Mouse (Mus musculus) kidney, postnatal 25 days (tissue): ENCODE measurements around the gene Epb41l1.

Source experiments
- DNase-seq, 2 experiments: peaks; one replicate each; pipeline ENCODE4 v3.0.0; 2021; ENCODE audit warnings: mixed read lengths in 2 of 2

Epb41l1 gene

GRCm38 (mm10) chr2:156462154-156463029, 41.7 kb downstream of the Epb41l1 start:
- peak in 1 of 2 experiments; percentile 35 for DNase-seq

DNA sequence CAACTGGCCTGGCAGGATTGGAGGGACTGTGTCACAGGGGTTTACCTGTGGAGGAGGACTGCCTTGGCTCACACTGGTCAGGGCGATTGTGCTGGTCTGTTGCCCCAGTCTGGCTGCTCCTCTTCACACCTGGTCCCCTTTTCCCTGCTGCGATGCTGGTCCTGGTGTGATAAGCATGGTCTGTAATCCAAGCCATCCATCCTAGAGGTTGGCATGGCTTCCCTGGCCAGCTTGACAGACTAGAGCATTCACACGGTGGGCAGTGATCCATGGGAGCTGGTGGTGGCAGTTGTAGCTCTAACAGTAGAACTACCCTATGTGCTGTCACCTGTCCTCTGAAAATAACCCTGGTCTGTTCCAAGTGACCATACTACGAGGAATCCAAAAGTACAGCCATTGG, 43.7 kb downstream of the Epb41l1 start:
- DNase-seq = no peak

GRCm38 (mm10) chr2:156467538-156467937, 46.8 kb downstream of the Epb41l1 start:
- no peak for DNase-seq

DNA sequence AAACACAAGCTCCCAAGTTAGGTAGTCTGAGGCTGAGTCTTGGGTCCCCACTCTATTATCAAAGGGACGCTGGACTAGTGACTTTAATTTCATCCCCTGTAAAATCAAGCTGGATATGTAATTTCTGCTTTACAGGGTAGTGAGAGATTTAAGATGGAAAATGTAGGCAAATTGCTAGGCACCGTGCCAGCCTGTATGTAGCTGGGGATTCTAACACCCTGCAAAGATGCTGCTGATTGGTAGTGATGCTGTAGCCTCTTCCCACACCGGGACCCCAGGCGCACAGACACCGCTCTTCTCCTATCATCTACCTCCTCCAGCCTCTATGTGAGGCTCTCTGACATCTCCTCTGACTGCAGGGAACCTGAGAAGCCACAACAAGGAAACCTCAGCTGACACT, 48.2 kb downstream of the Epb41l1 start:
- DNase-seq = no peak

DNA sequence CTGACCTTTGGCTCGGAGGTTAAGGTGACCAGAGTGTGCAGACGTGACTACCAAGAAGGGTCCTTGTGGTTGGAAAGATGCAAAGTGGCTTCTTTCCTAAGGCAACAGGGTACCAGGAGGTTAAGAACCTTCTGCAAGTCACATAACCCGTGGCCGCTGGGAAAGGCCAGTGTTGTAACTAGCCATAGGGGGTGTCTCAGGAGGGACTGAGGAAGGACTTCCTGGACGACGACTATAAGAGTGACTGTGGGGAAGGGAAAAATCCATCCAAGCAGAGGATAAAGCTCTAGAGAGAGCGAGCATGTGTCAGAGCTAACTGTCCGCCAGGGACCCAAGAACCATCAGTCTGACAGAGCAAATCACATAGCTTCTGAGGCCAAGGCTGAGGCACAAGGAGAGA, 48.8 kb downstream of the Epb41l1 start:
- DNase-seq = no peak

DNA sequence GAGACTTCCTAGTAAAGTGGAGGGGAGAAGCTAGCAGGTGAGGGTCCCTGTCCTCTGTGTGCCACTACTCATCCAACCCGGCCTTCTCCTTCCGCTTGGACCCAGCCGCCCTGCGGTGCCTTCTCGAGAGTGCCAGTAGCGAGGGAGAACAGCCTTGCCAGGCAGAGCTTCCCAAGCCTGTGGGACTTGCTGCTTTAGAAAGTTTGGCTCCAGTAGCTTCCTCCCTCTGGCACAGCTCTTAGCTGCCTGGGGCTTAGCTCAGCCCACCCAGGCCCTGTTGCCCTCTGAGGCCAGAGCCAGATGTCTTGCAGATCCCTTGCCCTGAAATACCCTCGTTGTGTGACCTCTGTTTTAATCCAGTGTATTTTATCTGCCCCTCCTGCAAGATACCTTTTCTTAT, 50.2 kb downstream of the Epb41l1 start:
- DNase-seq = no peak

- no peak for DNase-seq
Measured at GRCm38 (mm10) chr2:156472336-156472735, 51.6 kb downstream of the Epb41l1 start.

GRCm38 (mm10) chr2:156473696-156474095, 53.0 kb downstream of the Epb41l1 start:
- DNase-seq = peak in 1 of 2 experiments; percentile 49

DNA sequence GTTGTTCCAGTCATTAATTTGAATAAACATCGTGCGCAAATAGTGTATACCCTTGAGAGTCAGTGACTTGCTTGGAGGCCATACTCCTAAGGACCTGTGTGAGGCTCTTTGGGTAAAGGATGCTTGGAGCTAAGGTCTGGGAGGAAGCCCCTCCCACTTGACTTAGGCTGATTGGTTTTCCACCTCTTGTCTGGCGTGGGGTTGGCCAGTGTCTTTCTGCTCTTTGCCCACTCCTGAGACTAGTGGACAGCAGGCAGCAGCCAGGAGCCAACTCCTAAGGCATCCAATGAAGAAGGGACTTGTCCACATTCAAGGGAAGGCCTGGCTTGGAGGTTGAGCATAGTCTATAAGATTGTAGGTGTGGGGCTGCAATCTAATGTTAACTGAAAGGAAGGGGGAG, 53.4 kb downstream of the Epb41l1 start:
- peak in 1 of 2 experiments; percentile 52 for DNase-seq

GRCm38 (mm10) chr2:156474891-156475284, 54.2 kb downstream of the Epb41l1 start:
- DNase-seq = peak; percentile 73 to 84

DNA sequence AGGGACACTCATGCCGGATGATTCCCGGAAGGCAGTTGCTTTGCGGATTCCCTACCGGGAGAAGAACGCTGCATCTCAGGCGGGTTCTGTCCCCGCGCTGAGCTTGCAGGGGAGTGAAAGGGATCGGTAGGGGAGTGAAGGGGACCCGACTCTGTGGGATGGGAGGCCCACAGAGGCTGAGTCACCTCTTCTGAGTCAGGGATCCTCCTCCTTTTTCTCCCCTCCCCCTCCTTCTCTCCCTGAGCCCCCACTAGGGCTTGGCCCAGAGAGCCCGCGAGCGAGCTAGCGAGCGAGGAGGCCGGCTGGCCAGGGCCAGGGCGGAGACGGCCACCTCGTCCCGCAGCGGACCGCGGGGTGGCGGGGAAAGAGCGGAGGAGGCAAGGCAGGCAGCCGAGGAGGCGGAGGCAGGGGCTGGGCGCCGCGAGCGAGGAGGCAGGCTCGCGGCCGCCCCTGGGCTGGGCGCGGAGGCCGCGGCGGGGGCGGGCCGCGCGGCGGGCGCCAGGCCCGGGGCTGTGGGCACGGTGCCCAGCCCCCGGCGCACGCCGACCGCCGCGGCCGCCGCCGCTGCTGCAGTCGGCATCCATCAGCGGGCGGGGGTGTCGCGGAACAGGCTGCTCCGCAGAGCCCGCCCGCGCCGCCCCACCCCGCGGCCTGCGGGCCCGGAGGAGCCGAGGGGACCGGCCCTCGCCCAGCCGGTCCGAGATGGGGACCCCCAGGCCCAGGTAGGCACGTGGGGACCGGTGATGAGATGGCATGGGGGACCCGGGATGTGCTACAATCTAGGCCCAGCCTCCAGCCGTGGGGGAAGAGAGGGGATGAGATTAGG, 54.8 kb downstream of the Epb41l1 start:
- DNase-seq = peak; percentile 62 to 84

DNA sequence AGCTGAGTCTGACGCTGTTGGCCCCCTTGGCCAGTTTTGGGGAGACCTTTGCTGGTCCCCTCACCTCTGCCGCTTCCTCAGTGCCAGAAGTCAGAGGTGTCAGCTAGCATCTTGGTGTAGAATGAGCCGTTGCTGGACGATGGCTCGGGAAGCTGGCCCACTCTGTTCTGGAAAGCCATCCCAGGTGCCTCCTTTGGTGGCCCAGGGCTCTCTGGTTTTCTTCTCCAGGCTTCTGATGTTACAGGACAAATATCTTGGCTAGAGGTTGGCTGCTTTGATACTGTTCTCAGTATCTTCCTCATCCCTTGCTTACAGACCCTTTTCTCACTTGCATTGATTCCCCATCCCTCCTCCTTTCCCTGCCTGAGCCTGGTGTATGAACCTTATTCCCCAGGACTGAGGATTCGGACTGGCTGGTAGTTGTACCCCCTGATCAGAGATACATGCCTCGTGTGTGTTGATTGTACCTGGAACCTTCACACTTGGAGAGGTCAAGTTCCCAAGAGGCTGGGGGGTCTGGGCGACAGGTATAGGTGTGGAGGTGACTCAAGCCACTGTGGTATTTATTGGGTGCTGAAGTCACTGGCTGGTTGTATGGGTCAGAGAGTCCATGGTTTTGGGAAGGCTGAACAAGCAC, 55.5 kb downstream of the Epb41l1 start:
- no peak for DNase-seq

- no peak for DNase-seq
Measured at GRCm38 (mm10) chr2:156476748-156477151, 56.0 kb downstream of the Epb41l1 start.

DNA sequence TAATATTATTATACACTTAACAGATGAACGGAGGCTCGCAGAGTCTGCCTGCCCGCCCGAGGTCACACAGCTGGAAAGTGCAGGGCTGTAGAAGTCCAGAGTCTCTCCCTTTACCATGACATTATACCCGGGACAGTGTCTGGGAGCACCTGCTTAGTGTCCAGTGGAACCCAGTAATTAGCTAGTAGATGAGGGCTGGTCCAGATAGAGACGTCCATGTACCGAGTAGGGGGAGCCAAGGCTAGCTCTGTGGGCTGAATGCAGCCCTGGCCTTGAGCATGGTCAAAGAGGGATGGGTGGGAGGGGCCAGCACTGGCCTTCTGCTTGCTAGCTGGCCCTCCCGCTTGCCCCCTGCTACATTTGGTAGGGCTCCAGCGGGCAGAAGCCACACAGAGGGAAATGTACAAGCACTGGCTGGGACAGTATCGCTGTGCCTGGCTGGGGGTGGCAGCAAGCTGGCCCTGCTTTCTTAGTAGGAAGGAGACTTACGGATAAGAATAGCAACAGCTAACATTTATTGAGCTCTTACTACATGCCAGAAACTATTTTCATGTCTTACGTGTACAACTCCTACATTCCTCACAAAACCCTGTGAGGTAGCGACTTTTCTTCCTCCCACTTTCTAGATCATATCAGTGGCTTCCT, 57.5 kb downstream of the Epb41l1 start:
- no peak for DNase-seq

GRCm38 (mm10) chr2:156479833-156480232, 59.1 kb downstream of the Epb41l1 start:
- DNase-seq = no peak

- DNase-seq = no peak
Measured at GRCm38 (mm10) chr2:156480267-156480666, 59.6 kb downstream of the Epb41l1 start.

- peak; percentile 76 to 83 for DNase-seq
Measured at GRCm38 (mm10) chr2:156482299-156482698, 61.6 kb downstream of the Epb41l1 start.

DNA sequence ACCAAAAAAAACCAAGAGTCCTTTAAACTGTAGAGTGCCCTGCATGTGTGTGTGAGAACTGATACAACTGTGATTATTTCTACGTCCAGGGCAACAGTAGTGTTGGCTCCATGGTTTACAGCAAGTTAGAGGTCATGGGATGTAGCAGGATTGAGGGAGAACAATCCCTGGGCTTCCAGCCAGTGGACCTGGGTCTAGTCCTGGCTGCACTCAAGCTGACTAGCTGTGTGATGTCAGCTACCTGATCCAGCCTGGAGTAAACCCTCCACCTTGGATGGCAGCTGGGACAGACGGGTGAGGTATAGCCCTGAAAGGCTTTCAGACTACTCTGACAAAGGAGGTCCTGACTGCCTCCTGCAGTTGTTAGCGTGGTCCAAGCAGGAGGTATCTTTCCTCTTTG, 62.1 kb downstream of the Epb41l1 start:
- DNase-seq = no peak

- no peak for DNase-seq
Measured at GRCm38 (mm10) chr2:156483204-156483603, 62.5 kb downstream of the Epb41l1 start.

DNA sequence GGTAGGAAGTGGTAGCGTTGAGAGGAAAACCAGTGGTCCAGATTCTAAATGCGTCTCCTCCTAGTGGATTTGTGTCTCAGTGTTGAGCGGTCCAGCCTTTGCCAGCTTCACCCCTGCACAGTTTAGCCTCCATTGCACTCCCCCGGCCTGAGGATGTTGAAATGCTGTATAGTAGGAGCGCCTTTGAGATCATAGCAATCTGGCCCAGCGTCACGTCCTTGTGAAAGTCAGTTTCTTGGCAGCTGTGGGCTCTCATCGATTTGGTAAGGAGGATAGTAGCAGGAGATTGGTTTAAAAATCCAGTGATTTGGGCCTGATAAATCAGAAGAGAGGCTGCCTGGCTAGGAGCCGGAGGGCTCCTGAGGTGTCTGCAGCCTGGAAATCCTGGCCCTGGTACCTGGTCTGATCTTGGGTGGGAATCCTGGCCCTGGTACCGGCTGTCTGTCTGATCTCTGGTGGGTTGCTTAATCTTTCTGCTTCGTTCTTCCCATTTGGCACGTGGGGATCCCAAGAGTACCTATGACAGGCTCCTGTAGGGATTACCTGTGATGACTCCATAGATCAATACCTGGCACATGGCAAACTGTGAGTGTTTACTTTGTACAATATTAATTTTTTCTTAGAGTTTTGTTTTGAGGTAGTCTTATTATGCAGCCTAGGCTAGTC, 65.5 kb downstream of the Epb41l1 start:
- DNase-seq = no peak

GRCm38 (mm10) chr2:156487589-156488160, 67.0 kb downstream of the Epb41l1 start:
- DNase-seq = no peak
